Mouse (Mus musculus) testis, postnatal 14 days (tissue): ENCODE results near the gene Mrpl19.

Experiments used
- DNase-seq: peaks from one replicate; pipeline ENCODE4 v3.0.0; 2021; ENCODE audit warnings: low spot score

The Mrpl19 gene

DNA sequence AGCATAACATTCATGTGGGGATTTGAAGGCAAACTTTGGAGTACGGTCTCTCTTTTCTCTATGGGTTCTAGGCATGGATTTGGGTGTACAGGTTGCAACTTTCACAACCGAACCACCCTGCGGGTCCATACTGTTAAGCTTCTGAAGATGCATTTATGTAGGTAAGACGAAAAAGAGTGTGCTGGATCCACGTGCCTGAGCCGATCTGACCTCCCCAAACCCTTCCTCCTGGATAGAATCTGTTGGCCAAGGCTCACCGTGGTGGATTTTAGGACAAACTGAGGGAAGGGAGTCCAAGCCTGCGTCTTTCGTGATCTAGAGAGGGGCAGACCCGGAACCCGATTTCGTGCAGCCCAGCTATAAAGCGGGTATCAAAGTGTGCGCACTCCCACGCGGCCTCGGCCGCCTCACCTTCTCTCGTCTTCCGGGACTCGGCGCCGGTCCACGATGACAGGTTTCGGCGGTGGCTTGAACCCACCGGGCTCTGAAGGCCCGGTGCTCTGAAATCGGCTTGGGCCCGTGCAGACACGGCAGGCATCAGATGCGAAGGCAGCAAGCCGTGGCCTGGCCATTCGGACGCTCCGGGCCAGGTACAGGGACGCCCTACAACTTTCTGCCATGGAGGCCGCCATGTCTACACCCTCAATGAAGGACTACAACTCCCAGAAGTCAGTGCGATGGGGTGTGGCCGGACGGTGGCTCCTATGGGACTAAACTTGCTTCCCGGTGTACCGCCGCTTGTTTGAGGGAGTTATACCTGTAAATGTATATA is at the start of gene Mrpl19:
Gene Mrpl19 (minus strand): TSS at position 663 of the 772 bp plus-strand sequence.
- DNase-seq: peak; percentile 92

DNA sequence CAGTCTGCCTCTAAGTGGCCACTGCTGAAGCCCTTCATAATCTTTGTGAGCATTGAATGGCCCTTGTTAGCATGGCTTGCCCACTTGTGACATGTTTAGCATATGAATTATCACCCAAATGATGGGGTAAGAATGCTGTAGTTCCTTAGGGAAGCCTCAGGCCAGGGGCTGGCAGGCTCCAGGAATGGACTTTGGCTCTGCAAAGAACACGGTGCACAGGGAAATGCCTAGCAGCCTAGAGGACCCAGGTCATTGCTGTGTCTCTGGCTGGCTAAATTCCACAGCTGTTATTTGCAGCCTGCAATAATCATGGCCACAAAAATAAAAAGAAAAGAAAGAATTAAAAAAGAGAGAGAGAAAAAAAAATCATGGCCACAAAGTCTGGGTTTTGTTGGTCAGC is 46.6 kb upstream of the Mrpl19 start:
- no peak for DNase-seq

DNA sequence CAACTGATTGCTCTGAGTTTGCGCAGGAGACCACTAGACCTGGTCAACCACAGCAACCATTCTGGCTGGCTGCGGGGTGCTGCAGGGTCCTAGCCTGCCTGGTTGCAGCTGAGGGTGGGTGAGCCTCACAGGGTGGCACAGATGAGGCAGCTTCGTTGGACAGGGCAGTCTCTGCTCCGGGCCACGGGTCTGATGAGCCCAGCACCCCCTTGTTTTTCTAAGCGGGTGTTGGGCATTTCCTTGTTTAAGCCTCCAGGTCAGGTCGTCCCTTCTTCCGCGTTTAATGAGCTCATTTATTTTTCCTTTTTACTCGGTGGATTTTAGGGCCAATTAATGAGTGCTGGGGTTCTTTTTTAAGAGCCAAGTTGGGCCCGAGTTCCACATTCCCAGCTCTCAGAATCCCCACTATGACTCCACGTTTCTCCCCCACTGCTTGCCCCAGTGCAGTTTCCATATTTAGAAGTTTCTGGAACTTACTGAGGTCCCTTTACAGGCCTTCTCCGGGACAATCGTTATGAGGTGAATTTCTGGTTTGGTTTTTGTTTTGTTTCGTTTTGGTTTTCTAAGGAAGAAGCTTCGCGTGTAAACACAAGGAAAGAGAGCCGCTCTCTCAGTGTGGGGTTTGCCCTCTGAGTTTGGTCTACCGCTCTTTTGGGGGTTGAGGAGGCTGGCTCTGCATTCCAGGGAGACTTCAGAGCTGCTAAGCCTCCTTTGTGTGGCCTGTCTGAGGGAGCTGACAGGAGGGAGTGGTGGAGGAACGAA is 24.5 kb upstream of the Mrpl19 start:
- DNase-seq: no peak

DNA sequence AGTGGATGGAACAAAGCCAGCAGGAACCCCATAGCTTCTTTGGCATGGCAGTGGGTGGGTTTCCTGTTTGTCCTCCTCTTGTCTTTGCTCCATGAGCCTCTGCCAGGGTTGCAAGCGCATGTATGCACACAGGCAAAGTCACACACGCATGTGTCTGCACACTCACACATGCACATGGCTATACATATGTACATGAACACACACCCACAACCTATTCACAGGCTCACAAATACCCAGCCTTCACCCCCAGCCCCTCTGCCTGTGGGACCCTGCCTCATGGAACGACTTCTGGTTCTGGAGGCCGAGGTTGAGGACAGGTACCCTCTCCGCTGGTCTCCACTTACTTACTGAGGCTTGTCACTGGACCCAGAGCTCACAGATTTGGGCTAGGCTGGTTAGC is 22.6 kb upstream of the Mrpl19 start:
- DNase-seq: no peak

DNA sequence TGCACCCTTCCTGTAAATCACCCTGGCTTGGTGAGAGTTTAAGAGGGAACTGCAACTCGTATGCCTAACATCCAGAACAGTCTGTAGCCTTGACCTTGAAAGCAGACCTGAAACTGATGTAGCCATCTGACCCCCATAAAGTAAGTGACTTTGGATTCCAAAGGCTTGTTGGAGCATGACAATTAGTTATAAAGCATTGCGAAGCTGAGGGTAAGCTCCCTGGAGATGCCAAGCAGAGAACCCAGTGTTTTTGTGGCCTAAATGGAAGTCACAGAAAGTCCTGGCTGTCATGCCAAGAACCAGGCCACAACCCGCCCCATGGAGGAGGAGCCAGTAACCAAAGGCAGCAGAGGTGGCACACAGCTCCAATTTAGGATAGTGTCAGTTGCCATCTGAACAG is 21.8 kb upstream of the Mrpl19 start:
- DNase-seq: no peak

DNA sequence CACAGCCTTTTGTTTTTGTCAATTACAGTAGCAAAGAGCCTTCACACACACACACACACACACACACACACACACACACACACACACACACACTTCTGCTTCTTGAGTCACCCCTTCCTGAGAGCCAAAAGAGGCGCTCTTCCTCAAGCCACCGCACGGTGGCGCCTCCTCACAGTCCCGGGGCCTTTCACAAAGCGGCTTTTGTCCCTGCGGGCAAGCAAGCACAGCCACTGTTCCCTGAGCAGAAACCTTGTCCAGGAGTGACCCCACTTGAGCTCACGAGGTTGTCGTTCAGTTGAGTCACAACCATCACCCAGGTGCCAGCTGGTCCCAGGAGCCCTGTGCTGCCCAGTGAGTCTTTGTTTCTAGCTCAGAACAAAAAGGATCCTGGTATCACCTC is 21.3 kb upstream of the Mrpl19 start:
- peak; percentile 55 for DNase-seq

DNA sequence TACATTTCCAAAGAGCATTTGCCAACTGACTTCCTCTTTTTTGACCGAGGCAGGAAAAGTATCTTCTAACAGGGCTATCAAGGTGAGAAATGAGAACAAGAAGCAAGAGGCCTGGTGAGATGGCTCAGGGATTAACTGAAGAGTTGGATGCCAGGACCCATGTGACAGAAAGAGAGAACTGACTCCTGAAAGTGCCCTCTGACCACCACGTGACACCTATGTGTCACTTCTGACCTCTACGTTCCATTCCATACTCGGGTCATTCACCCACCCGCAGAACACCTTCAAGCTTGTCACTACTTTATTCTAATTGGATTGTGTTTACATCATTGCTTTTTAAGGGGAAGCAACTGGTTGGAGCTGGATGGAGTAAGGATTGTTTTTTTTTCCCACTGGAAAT is 20.8 kb upstream of the Mrpl19 start:
- no peak for DNase-seq

DNA sequence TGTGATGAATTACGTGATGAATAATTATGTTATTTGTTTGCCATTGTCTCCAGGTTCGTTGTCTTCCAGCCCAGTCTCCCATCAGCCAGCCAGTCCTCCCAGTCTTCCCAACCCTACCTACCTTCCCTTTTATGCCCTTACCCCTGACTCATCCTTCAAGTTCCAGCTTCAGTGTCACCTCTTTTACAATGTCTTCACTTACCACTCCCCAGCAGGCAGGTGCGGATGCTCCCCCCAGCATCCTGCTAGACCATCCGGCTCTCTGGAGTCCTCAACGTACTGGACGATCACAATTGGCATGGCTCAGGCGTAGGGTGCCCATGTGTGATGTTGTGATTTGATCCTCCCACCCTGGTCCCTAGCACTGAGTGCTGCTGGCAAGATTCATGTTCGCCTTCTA is 20.4 kb upstream of the Mrpl19 start:
- no peak for DNase-seq

DNA sequence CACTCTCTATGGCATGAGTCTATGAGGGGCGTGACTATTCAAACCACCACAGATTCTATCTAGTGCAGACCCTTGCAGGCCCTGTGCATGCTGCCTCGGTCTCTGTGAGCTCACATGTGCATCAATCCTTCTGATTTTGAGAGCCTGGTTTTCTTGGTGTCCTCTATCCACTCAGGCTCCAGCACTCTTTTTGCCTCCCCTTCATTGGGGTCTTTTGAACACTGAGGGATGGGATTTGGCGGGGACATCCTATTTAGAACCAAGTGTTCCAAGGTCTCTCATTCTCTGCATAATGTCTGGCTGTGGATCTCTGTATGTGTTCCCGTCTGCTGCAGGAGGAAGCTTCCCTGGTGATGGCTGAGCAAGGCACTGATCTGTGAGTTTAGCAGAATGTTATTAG is 13.5 kb upstream of the Mrpl19 start:
- no peak for DNase-seq

DNA sequence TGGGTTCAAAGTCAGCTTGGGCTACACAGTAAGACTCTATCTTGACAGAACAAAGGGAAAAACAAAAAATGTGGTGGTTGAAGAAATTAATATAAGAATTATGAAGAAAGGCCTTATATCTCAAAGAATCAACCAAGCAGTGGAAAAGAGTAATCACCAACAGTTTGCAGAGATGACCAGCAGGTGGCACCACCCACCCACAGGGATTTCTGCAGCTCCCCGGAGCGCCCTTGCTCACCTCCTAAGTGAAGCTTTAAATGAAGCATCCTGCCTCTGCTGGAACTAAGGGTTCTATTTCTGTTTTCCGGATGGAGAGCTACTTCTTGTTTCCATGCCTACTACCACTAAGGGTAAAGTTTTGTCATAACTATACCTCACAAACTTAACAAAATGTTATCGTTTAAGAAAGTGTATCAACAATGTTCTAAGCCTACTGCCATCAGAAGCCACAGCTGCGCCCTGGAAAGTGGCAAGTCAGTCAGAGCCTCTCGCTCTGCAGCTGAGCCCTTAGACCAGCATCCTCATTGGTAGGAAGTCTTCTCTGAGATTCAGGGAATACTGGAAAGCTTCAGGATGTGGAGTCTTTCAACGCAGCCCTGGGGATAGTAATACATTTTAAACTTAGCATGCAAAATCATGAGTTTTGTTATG is 10.3 kb upstream of the Mrpl19 start:
- peak; percentile 40 for DNase-seq

DNA sequence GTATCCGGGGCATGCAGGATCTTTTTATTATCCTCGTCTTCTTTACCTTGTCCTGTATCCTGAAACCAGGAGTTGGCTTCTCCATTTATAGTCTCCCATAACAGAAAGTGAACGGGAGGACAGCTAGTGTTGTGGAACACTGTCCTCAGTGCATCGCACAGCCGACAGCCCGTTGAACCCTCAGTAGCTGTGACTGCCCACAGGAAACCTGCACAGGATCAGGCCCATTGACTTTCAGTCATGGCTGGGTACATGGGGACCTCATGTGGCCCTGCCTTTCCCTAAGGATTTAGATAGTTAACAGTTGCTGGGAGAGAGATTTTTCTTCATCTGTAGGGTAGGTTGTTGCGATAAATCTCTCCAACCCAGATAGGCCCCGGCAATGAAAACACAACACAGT is 6.8 kb upstream of the Mrpl19 start:
- no peak for DNase-seq

DNA sequence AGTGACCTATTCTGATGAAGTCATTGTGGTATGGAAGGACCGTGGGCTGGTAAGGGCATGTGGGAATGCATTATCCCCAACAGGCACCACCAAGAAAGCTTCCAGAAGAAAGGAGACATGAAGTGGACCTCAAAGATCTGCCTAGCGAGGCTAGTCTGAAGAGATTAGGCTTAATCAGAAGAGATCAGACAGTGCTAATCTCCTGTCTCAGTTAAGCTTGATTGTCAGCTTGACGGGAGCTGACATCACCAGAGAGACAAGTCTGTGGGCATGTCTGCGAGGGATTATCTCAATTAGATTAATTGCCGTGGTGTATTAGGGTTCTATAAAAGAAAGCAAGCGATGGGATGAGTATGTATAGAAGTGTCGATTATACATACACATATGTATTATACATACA is 5.4 kb upstream of the Mrpl19 start:
- no peak for DNase-seq

DNA sequence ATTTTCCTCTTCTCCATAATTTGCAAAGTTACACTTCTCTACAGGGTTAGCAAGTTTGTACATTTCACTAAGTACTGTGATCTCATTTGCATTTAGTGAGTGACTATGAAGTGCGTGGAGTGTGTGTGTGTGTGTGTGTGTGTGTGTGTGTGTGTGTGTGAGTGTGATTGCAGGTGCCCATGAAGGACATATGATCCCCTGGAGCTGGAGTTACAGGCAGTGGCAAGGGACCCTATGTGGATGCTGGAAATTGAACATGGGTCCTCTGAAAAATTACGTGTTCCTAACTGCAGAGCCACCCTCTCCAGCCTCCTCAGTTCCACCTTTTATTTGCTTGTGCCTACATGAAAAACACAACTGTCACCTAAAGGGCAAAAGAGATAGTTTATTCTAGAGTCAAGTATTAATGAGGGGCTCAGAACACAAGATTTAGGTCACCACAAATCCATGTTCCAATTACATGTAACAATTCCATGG is 348 bp upstream of the Mrpl19 start:
- no peak for DNase-seq

DNA sequence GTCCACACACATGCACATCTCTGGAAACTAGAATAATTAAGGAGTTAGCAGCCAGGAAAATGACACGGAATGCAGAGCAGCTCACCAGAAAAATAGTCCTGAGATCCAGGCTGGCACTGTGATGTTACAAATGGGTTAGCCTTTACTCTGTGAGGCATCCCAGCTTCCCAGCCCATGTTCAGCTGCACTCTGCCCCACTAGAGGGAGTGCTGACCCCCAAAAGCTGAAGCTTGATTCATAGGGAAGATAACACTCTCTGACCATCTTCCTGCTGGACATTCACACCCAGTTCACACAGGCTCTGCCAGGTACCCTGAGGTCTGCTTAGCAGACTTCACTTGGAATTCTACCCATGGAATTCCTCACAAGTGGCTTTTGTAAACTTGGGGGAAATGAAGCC is 5.5 kb downstream of the Mrpl19 start:
- no peak for DNase-seq

DNA sequence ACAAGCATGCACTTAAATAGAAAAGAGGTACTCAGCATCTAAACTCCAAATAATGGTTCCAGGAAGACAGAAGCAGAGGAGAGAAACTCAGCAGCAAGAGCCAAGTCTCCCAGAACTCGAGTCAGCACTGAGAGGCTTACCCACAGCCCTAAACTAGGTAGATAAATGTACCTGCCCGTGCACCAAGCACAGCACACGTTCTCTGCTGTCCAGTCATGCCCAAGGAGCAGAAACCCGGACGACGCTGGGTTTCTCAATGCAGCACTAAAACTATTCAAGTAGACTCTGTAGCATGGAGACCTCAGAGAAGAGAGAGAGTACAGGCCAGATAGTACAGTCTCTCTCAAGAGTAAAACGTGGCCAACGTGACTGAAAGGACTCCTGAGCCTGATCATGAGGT is 5.9 kb downstream of the Mrpl19 start:
- DNase-seq: no peak

DNA sequence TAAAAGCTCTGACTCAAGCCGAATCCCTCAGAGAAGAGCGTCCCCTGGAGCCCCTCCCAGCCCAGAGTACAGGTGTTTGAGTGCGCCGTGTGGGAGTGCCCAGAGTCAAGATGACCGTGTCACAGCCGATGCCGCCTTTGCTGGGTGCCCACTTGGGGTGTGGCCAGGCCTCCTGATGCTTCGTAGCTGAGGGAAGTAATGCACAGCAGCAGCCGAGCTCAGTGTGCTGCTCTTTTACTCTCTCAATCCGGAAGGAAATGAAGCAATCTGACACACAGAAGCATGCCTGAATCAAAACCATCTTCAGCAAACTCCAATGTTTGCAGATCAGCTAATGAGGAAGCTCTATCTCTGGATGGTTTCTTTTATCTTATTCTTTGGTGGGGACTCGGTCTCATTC is 7.8 kb downstream of the Mrpl19 start:
- DNase-seq: no peak

DNA sequence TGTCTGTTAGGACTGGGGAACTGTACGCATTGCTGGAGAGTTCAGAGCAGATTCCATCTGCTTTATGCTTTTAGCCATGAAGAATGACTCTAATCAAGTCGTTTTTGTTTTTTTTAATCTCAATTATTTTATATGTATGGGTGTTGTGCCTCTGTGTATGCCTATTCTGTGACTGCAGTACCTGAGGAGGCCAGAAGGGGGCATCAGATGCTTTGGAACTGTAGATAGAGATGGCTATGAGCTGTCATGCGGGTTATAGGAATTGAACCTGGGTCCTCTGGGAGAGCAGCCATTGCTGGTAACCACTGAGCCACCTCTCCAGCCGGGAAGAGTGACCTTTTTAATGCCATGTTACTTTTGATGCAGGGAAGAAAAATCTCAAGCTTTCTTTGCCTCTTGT is 9.4 kb downstream of the Mrpl19 start:
- no peak for DNase-seq

DNA sequence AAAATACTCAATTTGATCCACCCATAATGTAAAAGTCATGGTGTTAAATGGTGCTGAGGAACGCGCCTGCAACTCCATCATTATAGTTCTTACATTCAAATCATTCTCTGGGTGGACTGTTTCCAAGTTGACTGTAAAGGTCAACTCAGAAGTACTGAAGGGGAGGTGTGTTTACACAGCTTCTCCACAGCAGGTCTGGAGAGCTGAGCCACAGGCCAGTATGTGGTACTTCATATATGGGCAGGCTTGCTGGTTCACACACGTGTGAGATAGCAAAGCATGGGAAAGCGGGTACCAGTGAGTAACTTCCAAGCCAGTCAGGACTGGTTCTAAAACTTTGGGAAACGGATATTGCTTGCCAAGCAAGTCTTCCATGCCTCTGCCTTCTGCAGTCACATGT is 10.6 kb downstream of the Mrpl19 start:
- no peak for DNase-seq

DNA sequence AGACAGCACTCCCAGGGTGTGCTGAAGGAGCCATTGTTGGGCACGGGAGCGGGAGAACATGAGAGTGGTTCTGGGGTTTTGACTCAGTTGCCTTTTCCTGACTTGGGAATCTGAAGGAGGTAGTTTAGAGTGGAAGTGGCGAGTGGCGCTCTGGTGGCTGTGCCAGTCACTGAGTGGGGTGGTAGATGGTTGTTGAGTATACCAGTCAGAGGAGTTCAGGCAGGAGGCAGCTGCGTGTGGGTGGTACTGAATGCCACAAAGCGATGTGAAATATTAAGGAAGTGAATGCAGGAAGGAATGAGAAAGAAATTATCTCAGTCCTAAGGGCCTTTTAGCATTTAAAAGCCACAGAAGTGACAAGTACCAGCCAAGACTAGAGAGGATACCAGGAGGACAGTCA is 18.9 kb downstream of the Mrpl19 start:
- DNase-seq: no peak

DNA sequence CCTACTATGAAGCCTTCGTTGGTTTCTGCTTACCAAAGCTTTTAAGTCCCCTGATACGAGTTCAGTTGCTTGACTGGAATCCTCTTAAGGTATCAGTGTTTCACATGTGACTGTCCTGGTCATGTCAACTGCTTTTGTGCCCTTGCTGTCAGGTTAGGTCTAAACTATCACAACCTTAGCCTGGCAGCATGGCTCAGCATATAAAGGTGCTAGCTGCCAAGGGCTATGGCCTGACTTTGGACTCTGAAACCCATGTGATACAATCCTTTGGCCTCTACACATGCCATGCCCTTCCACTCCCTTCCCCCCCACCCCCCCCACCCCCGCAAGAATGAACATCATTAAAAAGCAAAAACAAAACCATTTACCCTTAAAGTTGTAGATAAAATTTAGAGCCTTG is 21.3 kb downstream of the Mrpl19 start:
- DNase-seq: no peak

DNA sequence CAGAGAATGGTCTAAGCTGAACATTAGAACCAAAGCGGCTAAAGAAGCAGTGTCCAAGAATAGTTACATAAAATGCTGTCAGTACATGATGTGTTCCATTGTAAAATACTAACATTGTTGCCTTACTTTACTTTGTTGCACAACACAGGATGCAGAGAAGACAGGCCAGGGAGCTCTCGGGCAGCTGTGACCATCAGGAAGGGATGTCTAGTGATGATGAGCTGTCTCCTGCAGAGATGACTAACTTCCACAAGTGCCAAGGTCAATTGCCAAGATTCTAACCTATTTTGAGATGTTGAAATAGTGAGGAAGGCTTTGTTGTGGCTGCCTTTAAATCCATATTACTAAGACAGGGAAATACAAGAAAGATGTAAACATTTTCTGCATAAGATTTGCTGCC is 22.5 kb downstream of the Mrpl19 start:
- no peak for DNase-seq

DNA sequence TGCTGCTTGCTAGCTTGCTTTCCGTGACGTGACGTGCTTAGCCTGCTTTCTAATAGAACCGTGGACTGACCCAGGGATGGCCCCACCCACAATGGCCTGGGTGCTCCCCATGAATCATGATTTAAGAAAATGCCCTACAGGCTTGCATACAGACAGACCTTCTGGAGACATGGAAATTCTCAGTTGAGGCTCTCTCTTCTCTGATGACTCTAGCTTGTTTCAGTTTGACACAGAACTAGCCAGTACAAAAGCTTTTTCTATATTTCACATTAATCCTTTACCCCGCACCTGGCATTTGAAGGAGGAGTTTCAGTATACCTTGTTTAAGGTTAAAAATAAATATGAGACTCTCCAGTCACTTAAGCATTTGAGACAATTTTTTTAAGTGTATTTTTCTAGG is 24.0 kb downstream of the Mrpl19 start:
- DNase-seq: no peak

DNA sequence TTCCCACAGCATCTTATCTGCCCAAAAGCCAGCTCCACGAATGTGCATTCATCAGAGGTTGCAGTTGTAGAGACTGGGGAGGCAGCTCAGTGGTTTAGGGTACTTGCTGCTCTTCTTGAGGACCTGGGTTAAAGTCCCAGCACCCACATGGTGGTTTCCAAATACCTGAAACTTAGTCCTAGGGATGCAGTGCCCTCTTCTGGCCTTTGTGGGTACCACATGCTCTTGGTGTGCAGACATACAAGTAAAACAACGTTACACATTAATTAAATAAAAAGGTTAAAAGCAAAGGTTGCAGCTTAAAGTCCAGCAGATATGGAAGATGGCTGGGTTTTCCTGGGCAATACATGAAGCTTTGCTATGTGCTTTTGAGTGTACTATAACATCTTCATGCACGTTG is 32.5 kb downstream of the Mrpl19 start:
- DNase-seq: no peak
